Mouse (Mus musculus) C2C12 (cell line): ENCODE measurements at regions not wholly inside any gene's neighbourhood (a gene's known extent, or its start where the extent isn't known, plus 50 kb on each side); places are given as distances from the start of the nearest gene placed in this dataset.

Experiments used
- H3K27me3 ChIP-seq: one replicate; pipeline ENCODE4 v1.6.1; 2011; ENCODE audit not compliant: control insufficient read depth, insufficient read depth, insufficient read length
- H3K36me3 ChIP-seq: one replicate; pipeline ENCODE4 v1.6.1; 2011; ENCODE audit not compliant: control insufficient read depth, insufficient read depth
- H3K4me3 ChIP-seq: one replicate; pipeline ENCODE4 v1.5.1; 2011; ENCODE audit warnings: mild to moderate bottlenecking, control low read depth; ENCODE audit not compliant: poor library complexity, insufficient read depth, severe bottlenecking
- H3K79me2 ChIP-seq: one replicate; pipeline ENCODE4 v1.6.1; 2011; ENCODE audit not compliant: control insufficient read depth, insufficient read depth
- H3K79me3 ChIP-seq: one replicate; pipeline ENCODE4 v1.6.1; 2011; ENCODE audit warnings: low read depth, control low read depth
- H3ac ChIP-seq: one replicate; pipeline ENCODE3; 2011; ENCODE audit warnings: low read depth; ENCODE audit not compliant: control insufficient read depth, insufficient read length
- CEBPB ChIP-seq: IDR thresholded peaks from one replicate; pipeline ENCODE4 v1.6.1; 2011; ENCODE audit warnings: low read depth, mild to moderate bottlenecking, control low read depth, moderate library complexity
- CTCF ChIP-seq: IDR thresholded peaks from one replicate; pipeline ENCODE4 v1.5.1; 2011; ENCODE audit not compliant: control insufficient read depth, insufficient read depth, insufficient read length
- FOSL1 ChIP-seq: IDR thresholded peaks from one replicate; pipeline ENCODE4 v1.8.0; 2011; ENCODE audit warnings: mild to moderate bottlenecking, low read length; ENCODE audit not compliant: poor library complexity, insufficient read depth, severe bottlenecking
- MAX ChIP-seq: IDR thresholded peaks from one replicate; pipeline ENCODE4 v1.6.1; 2011; ENCODE audit warnings: mild to moderate bottlenecking, control low read depth
- MYOD1 ChIP-seq: IDR thresholded peaks from one replicate; pipeline ENCODE4 v1.6.1; 2011; ENCODE audit warnings: low read depth; ENCODE audit not compliant: control insufficient read depth, insufficient read length
- MYOG ChIP-seq: IDR thresholded peaks from one replicate; pipeline ENCODE4 v1.6.1; 2011; ENCODE audit not compliant: control insufficient read depth, insufficient read length; ENCODE audit errors: extremely low read depth
- USF1 ChIP-seq: IDR thresholded peaks from one replicate; pipeline ENCODE4 v1.6.1; 2011; ENCODE audit warnings: low read depth, mild to moderate bottlenecking, control low read depth, moderate library complexity

GRCm38 (mm10) chr13:101096856-101097255 lies 263.6 kb upstream of the Slc30a5 start:
- H3K27me3 ChIP-seq, result no peaks in the 10 kb centered on the region
- H3K36me3 ChIP-seq, result no peaks in the 10 kb centered on the region
- no peak overlapping the region for H3K4me3 ChIP-seq
- no peaks in the 10 kb centered on the region for H3K79me2 ChIP-seq
- H3K79me3 ChIP-seq, result no peaks in the 10 kb centered on the region
- TF ChIP-seq USF1 (no peak), MYOD1 (no peak), MYOG (no peak), FOSL1 (no peak), CEBPB (no peak), CTCF (no peak), MAX (no peak)
- no peak overlapping the region for H3ac ChIP-seq

GRCm38 (mm10) chr13:101096221-101096620 lies 263.0 kb upstream of the Slc30a5 start:
- Histone ChIP-seq H3K79me3 (no peaks in the 10 kb centered on the region), H3K27me3 (no peaks in the 10 kb centered on the region), H3ac (no peak overlapping the region), H3K79me2 (no peaks in the 10 kb centered on the region), H3K4me3 (no peak overlapping the region), H3K36me3 (no peaks in the 10 kb centered on the region)
- TF ChIP-seq FOSL1 (no peak), MYOG (no peak), USF1 (no peak), CTCF (no peak), MAX (no peak), MYOD1 (no peak), CEBPB (no peak)

DNA sequence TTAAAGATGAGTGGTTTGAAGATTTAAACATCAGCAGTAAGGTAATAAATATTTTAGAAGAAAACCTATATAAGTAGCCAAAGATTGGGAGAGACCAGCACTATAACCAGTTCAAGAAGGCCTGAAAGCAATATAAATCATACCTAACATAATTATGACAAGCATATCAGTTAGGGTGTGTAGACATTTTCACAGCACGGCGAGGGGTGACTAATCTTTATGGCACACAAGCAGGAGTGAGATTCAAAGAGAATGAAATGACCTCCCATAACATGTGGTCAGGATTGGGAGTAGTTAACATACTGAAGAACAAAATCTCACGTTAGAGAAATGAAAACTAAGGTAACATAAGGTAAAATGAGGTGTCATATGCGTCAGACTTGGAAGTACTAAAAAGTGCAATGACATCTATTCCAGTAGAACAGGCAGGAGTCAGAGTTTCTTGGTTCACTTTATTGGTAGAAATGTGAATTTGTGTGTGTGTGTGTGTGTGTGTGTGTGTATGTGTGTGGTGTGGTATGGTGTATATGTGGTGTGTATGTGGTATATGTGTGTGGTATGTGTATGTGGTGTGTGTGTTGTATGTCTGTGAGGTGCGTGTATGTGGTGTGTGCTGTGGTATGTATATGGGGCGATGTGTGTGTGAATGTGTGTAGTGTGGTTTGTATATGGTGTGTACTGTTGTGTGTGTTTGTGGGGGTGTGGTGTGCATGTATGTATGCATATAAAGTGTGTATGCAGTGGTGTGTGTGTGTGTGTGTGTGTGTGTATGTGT lies 262.0 kb upstream of the Slc30a5 start:
- TF ChIP-seq FOSL1 (no peak), CEBPB (no peak)
- no peaks in the 10 kb centered on the region for H3K27me3 ChIP-seq
- H3ac ChIP-seq, result no peak overlapping the region
- H3K79me2 ChIP-seq, result no peaks in the 10 kb centered on the region
- no peak overlapping the region for H3K4me3 ChIP-seq
- H3K36me3 ChIP-seq, result no peaks in the 10 kb centered on the region
- H3K79me3 ChIP-seq, result no peaks in the 10 kb centered on the region

- Histone ChIP-seq H3K27me3 (no peaks in the 10 kb centered on the region), H3K36me3 (no peaks in the 10 kb centered on the region), H3K4me3 (no peak overlapping the region), H3ac (no peak overlapping the region), H3K79me2 (no peaks in the 10 kb centered on the region), H3K79me3 (no peaks in the 10 kb centered on the region)
- TF ChIP-seq MYOD1, result no peak
- no peak for TF ChIP-seq USF1
- TF ChIP-seq FOSL1, result no peak
- no peak for TF ChIP-seq CEBPB
- no peak for TF ChIP-seq CTCF
- no peak for TF ChIP-seq MAX
- TF ChIP-seq MYOG, result no peak
Observed at GRCm38 (mm10) chr13:101092743-101093131, 259.5 kb upstream of the Slc30a5 start.

DNA sequence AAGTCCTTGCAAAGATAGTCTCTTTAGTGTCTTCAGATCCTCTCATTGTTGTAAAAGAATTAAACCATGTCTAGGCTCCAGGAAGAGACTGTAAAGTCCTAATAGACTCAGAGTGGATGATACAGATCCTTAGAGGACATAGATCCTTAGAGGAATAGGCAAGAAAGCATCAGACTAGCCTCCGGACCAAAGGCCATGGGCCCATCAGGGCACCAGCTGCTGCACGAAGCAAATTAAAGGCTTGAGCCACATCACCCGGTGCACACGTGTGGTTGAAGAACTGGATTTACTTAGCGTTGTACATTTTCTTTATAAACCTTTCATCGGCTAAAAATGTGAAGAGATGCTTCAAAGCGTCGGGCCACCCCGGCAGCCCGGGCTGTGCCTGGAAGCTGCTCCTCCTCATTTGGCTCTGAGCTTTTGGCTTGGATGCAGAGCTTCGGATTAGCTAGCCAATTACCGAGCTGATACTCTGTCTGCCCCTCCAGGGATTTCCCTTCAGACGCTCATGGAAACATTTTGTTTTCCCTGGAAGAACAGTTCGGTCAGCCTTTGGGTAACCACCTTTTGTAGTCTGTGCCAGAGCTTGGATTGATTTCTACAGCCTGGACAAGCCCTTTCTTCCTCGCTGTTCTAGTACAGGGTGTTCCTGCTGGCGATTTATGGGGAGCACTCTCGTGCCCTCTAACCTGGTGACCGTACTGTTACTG lies 259.0 kb upstream of the Slc30a5 start:
- Histone ChIP-seq H3K79me3 (no peaks in the 10 kb centered on the region), H3ac (no peak overlapping the region), H3K36me3 (no peaks in the 10 kb centered on the region), H3K4me3 (no peak overlapping the region), H3K79me2 (no peaks in the 10 kb centered on the region), H3K27me3 (no peaks in the 10 kb centered on the region)
- TF ChIP-seq CEBPB, result no peak
- no peak for TF ChIP-seq FOSL1

- TF ChIP-seq CTCF (no peak), MYOG (no peak), MAX (no peak), CEBPB (no peak), USF1 (no peak), FOSL1 (no peak), MYOD1 (no peak)
- Histone ChIP-seq H3K27me3 (no peaks in the 10 kb centered on the region), H3K79me3 (no peaks in the 10 kb centered on the region), H3K36me3 (no peaks in the 10 kb centered on the region), H3ac (no peak overlapping the region), H3K79me2 (no peaks in the 10 kb centered on the region), H3K4me3 (no peak overlapping the region)
Observed at GRCm38 (mm10) chr13:101085182-101085581, 252.0 kb upstream of the Slc30a5 start.
